Mouse (Mus musculus): ENCODE measurements around the gene Ciita.

DNA sequence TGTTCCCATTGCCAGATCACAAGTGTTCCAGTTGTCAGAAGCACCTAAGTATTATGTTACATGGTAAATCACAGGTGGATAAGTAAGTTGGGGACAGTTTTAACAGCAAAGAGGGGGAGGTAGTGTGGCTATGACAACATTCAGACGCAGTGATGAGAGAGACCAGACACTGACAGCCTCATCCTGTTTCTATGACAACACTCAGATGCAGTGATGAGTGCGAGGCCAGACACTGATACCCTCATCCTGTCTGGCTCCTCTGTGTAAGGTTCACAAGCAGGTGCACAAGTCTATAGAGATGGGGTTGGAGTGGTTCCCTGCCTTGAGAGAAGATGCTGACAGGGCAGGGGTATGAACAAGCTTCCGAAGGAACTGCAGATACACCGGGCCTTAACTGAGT lies 87.3 kb downstream of the Ciita start:
- TF ChIP-seq EP300 (IDR thresholded peaks at IDR 0.05) (no peak), CTCF (IDR thresholded peaks at IDR 0.05) (no peak)
